Mouse (Mus musculus) limb, embryonic 14.5 days (tissue): ENCODE results near the gene Gm17606. TPM values are rescaled to one million over a fixed set of nuclear protein-coding genes. Genes with fewer than 3 reads are reported as not detected.

Experiments
- ATAC-seq: fragments of 200-750 bp; cut with Nextera tagmentation; 2 replicates; pipeline ENCODE4 v1.8.0; 2017; ENCODE audit warnings: low read depth, moderate number of reproducible peaks, moderate TSS enrichment; ENCODE audit not compliant: low FRiP score
- DNase-seq: peaks from one replicate; pipeline ENCODE4 v3.0.0-alpha.2; 2015; ENCODE audit warnings: low spot score
- H3K27ac ChIP-seq: fragments of 300-500 bp; sonication (generic); replicated peaks from 2 replicates; pipeline ENCODE4 v1.5.1; 2014; ENCODE audit warnings: low read depth, mild to moderate bottlenecking, low read length, moderate library complexity, mixed read lengths
- H3K27me3 ChIP-seq: fragments of 300-500 bp; sonication (generic); 2 replicates; pipeline ENCODE4 v1.6.1; 2014; ENCODE audit warnings: low read length, mixed read lengths; ENCODE audit not compliant: control insufficient read depth, insufficient read depth
- H3K36me3 ChIP-seq: fragments of 300-500 bp; sonication (generic); 2 replicates; pipeline ENCODE4 v1.6.1; 2014; ENCODE audit warnings: mild to moderate bottlenecking, low read length, moderate library complexity, mixed read lengths; ENCODE audit not compliant: control insufficient read depth, insufficient read depth
- H3K4me1 ChIP-seq: fragments of 300-500 bp; sonication (generic); 2 replicates; pipeline ENCODE4 v1.6.1; 2014; ENCODE audit warnings: antibody characterized with exemption, low read length, mixed read lengths; ENCODE audit not compliant: control insufficient read depth, insufficient read depth
- H3K4me2 ChIP-seq: fragments of 300-500 bp; sonication (generic); replicated peaks from 2 replicates; pipeline ENCODE4 v1.6.1; 2014; ENCODE audit warnings: low read depth, mild to moderate bottlenecking, low read length, moderate library complexity; ENCODE audit not compliant: severe bottlenecking
- H3K4me3 ChIP-seq: fragments of 300-500 bp; sonication (generic); replicated peaks from 2 replicates; pipeline ENCODE4 v1.5.1; 2014; ENCODE audit warnings: low read length
- H3K9ac ChIP-seq: fragments of 300-500 bp; sonication (generic); 2 replicates; pipeline ENCODE4 v1.6.1; 2014; ENCODE audit warnings: mild to moderate bottlenecking, low read depth, low read length, moderate library complexity; ENCODE audit not compliant: severe bottlenecking
- H3K9me3 ChIP-seq: fragments of 300-500 bp; sonication (generic); 2 replicates; pipeline ENCODE4 v1.6.1; 2016; ENCODE audit warnings: low read length; ENCODE audit not compliant: control insufficient read depth
- POLR2A ChIP-seq: fragments of 200-500 bp; IDR thresholded peaks from 2 replicates; pipeline ENCODE4 v1.8.0; 2012; ENCODE audit warnings: inconsistent platforms, mild to moderate bottlenecking, moderate library complexity, borderline replicate concordance; ENCODE audit not compliant: insufficient read depth, insufficient read length; ENCODE audit errors: extremely low read depth
- WGBS: fragments of 180-500 bp; shearing (Covaris S2); extraction: QIAGEN DNeasy Blood & Tissue Kit; methylation state at CpG from one replicate; pipeline ENCODE4 v1.1.7; 2014; 5-methylcytosine and 5-hydroxymethylcytosine counted together
- polyA plus RNA-seq, 2 experiments: library from polyadenylated mRNA; depleted of rRNA in 1 of 2; stranded (reverse) in 1 of 2; unstranded in 1 of 2; fragments of >200 nt; fragmentation: Nextera tagmentation in 1 of 2; extraction: Ambion mirVana in 1 of 2; gene quantifications; 2 replicates each; pipeline versions ENCODE4 v1.2.1 to v1.2.3; 2012 to 2014

Gm17606 gene
- polyA plus RNA-seq, 2 experiments, result not detected

DNA sequence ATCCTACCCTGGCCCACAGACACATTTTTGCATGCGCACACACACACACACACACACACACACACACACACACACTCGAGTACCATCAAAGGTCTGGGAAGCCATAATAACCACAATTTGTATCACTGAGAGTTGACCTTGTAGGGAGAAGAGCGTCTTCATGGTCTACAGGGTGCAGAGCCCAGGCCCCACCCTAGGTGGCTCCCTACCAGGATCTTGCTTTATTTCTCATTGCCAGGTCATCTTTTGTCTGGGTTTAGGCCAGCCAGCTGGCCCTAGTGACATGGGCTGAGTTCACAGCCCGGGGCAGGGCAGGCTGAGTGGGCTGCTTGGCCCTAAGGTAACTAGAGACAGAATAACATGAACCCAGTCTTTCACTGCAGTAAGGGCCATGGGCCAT lies 6.6 kb upstream of the Gm17606 start:
- no peak for ATAC-seq
- Histone ChIP-seq H3K4me2 (no peak overlapping the region), H3K9me3 (no peaks in the 10 kb centered on the region), H3K4me1 (no peaks in the 10 kb centered on the region; the same call in 1 of the 2 replicates), H3K9ac (no peak overlapping the region), H3K27ac (no peak overlapping the region), H3K4me3 (no peak overlapping the region), H3K27me3 (no peaks in the 10 kb centered on the region), H3K36me3 (peaks cover 77% of the 10 kb centered on the region)
- 88% methylated on average over 4 of the region's 4 CpGs for WGBS
- TF ChIP-seq POLR2A, result no peak
- no peak for DNase-seq

DNA sequence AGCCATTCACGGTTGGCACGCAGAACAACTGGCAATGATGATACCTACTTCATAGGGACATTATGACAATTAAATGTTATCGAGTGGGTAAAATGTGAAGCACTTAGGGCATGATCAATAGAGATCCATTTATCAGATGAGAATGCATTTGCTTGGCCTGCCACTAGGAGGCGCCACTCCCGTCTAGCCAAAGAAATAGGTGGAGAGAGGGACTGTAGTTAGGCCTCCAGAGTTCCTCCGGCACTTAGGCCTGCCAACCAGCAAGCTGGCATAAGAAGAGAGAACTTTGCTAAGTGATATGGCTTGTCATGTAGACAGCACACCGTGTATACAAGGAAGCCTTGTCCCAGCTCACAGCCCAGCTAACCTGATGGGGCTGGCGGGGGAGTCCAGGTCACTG lies 3.8 kb upstream of the Gm17606 start:
- H3K9me3 ChIP-seq, result no peaks in the 10 kb centered on the region
- H3K4me1 ChIP-seq, result peaks cover 10% of the 10 kb centered on the region
- H3K36me3 ChIP-seq, result peaks cover 63% of the 10 kb centered on the region
- H3K4me2 ChIP-seq, result no peak overlapping the region
- TF ChIP-seq POLR2A, result no peak
- H3K9ac ChIP-seq, result no peak overlapping the region
- H3K27ac ChIP-seq, result no peak overlapping the region
- H3K4me3 ChIP-seq, result no peak overlapping the region
- WGBS, result 57% methylated on average over 8 of the region's 8 CpGs
- ATAC-seq, result no peak
- no peak for DNase-seq
- no peaks in the 10 kb centered on the region for H3K27me3 ChIP-seq

DNA sequence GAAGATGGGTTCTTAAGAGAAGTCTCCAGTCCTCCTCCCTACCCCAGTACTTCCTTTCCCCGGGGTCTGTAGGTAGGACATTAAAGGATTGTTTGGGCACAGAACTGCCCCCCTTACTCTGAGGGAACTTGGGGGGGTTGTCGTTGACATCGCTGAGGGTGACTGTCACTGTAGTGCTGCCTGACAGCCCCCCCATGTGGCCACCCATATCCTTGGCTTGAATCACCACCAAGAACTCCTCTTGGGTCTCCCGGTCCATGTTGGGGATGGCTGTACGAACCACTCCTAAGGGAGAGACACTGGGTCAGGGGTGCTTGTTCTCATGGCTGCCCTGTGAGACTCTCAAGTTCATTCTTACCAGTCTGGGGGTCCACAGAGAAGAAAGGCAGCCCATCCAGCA lies 2.5 kb upstream of the Gm17606 start:
- no peaks in the 10 kb centered on the region for H3K9me3 ChIP-seq
- H3K9ac ChIP-seq, result no peak overlapping the region
- no peak for TF ChIP-seq POLR2A

DNA sequence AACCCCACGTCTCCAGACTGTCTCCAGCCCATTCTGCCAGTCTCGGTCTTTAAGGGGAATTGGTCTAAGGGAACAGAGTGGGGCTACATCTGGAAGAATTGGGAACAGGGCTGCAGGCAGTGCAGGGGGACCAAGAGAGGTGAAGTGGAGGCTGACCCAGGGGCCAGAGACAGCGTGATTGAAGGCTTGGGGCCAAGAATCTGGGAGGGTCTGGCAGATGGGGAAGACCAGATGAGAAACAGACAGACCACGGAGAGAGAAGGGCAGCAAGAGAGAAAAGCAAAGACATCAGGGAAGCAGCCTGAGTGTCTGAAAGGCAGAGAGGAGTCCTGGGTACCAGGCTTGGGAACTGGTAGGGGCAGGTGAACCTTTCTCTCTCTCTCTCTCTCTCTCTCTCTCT lies 631 bp upstream of the Gm17606 start:
- peaks cover 10% of the 10 kb centered on the region for H3K4me1 ChIP-seq
- no peak for DNase-seq
- 15% methylated on average over 4 of the region's 4 CpGs for WGBS
- H3K36me3 ChIP-seq, result peaks cover 63% of the 10 kb centered on the region
- no peak overlapping the region for H3K27ac ChIP-seq
- H3K27me3 ChIP-seq, result no peaks in the 10 kb centered on the region
- no peak for TF ChIP-seq POLR2A
- no peak for ATAC-seq
- peak overlapping the region; percentile 88 for H3K4me2 ChIP-seq
- peak overlapping the region; percentile 81 for H3K9ac ChIP-seq
- peak overlapping the region; percentile 77 for H3K4me3 ChIP-seq
- no peaks in the 10 kb centered on the region for H3K9me3 ChIP-seq

More for the DNA sequence above, 2.5 kb upstream of the Gm17606 start:
- peaks cover 10% of the 10 kb centered on the region for H3K4me1 ChIP-seq
- DNase-seq (no peak), ATAC-seq (no peak)
- no peaks in the 10 kb centered on the region for H3K27me3 ChIP-seq
- no peak overlapping the region for H3K4me3 ChIP-seq
- no peak overlapping the region for H3K4me2 ChIP-seq
- 69% methylated on average over 5 of the region's 5 CpGs for WGBS
- no peak overlapping the region for H3K27ac ChIP-seq
- peaks cover 62% of the 10 kb centered on the region for H3K36me3 ChIP-seq

DNA sequence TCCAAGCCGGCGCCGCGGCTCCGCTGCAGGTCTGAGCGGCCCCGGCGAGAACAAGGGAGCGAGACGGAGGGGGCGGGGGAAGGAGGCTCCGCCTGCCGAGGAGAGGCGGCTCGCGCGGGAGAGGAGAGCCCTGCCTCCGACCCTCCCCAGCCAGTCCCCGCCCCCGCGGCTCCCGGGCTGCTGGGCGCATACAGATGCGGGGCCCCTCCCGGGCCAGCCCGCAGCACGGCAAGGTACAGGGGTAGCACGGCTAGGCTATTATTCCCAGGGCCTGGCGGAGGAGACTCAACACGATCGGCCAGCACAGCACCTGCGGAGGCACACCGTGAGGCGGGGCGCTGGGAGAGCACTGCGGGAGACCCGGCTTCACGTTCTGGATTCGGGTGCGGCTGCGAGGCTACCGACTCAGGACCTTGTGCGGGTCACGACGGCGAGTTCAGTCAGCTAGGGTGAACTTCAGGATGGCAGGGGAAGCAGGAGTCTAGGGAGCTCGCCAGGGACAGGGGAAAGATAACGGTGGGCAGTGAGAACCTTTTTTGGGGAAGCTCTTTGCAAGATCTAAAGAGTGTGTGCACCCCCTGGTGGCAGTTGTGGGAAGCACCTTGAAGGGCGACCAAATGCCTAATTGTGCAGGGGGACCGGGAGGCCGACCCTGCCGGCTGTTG lies 685 bp downstream of the Gm17606 start, which contains the start of gene Cdh24:
Gene Cdh24, minus strand, starts transcription at position 60 of the 665 bp plus-strand sequence.
- Histone ChIP-seq H3K36me3 (peaks cover 66% of the 10 kb centered on the region), H3K27me3 (no peaks in the 10 kb centered on the region), H3K9ac (peak within 1 kb of the TSS; percentile 81), H3K9me3 (no peaks in the 10 kb centered on the region), H3K4me1 (peaks cover 10% of the 10 kb centered on the region), H3K27ac (peak within 1 kb of the TSS; percentile 63), H3K4me2 (peak within 1 kb of the TSS; percentile 88), H3K4me3 (peak within 1 kb of the TSS; percentile 77)
- peak; percentile 92 for ATAC-seq
- peak; percentile 88 for DNase-seq
- WGBS, result under 1% methylated on average over 38 of the region's 52 CpGs
- peak; percentile 81; the same call in 1 of the 2 replicates for TF ChIP-seq POLR2A
